Mouse (Mus musculus): ENCODE measurements at regions not wholly inside any gene's neighbourhood (a gene's known extent, or its start where the extent isn't known, plus 50 kb on each side); places are given as distances from the start of the nearest gene placed in this dataset.

GRCm38 (mm10) chr7:69576596-69576995 lies 789.9 kb downstream of the Nr2f2 start:
- TF ChIP-seq CTCF (IDR thresholded peaks at IDR 0.05; ENCODE audit: insufficient read depth, low read depth, low read length) (no peak), POLR2A (IDR thresholded peaks at IDR 0.05; ENCODE audit: insufficient read depth, low read depth, low read length) (no peak)
